Mouse (Mus musculus): ENCODE data around the gene Pfkfb4.

DNA sequence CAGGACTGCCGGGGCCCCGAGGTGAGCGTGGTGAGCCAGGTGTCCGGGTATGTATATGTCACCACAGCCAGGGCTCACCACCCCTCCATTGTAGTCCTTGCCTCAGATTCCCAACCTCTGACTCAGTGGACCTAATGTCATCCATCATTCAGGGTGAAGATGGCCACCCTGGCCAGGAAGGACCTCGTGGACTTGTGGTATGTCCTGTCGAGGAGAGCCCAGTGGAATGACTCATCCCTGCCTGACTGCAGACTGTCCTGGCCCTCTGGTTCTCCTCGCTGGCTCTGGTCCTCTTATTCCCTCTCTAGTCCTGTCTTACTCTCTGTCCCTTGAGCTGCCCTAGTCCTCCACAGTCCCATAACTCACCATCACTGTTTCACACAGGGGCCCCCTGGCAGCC, 13.6 kb upstream of the Pfkfb4 start:
- TF ChIP-seq CTCF (IDR thresholded peaks at IDR 0.05; ENCODE audit: low read depth, low read length) (no peak), POLR2A (IDR thresholded peaks at IDR 0.05; ENCODE audit: extremely low read depth, insufficient read depth, low read length) (no peak)

Data from liver, adult 2 months (tissue).